Mouse (Mus musculus) heart, postnatal 0 days (tissue): ENCODE data around the gene Tmem273.

ENCODE experiments used
- CTCF ChIP-seq: IDR thresholded peaks from 2 replicates; pipeline ENCODE4 v1.5.1; 2016; ENCODE audit warnings: antibody characterized with exemption, control low read depth, low read depth
- EP300 ChIP-seq: IDR thresholded peaks from 2 replicates; pipeline ENCODE4 v1.6.1; 2016; ENCODE audit warnings: antibody characterized with exemption, low read depth

DNA sequence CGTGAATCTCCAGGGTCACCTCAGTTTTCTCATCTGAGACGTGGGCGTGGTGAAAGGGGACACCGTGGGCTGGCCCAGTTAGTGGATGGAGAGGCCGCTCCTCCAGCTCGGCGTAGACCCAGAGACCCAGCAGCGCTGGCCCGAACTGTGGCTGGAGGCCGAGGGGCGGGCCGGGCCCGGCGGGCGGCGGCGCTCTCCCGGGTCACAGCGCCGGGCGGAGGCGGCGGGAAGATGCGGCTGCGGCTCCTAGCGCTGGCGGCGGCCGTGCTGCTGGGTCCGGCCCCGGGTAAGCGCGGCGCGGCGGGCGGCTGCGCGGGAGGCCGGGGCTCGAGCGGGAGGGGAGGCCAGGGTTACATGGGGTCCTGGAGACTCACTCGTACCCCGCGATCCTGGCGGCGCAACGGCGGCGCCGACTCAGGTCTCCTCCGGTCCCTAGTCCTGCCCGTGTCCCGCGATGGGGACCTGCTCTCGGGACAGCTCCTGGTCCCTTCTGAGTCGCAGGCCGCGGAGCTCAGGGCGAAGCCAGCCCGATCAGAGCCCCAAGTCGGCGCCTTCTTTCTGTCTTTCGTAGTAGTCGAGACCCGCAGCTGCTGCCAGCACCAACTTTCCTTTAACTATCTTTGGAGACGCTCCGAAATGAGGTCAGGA, 71.0 kb downstream of the Tmem273 start, which contains the start of gene Vstm4:
- TF ChIP-seq CTCF, result no peak
- TF ChIP-seq EP300, result no peak
